Mouse (Mus musculus) C2C12 (cell line): ENCODE data around the gene Scrg1.

Experiments
- CEBPB ChIP-seq: IDR thresholded peaks from one replicate; pipeline ENCODE4 v1.6.1; 2011; ENCODE audit warnings: low read depth, mild to moderate bottlenecking, control low read depth, moderate library complexity
- CTCF ChIP-seq: IDR thresholded peaks from one replicate; pipeline ENCODE4 v1.5.1; 2011; ENCODE audit not compliant: control insufficient read depth, insufficient read depth, insufficient read length

GRCm38 (mm10) chr8:57520186-57520786 is 64.6 kb downstream of the Scrg1 start:
- no peak for TF ChIP-seq CTCF
- no peak for TF ChIP-seq CEBPB
